Mouse (Mus musculus): Measurements from ENCODE around the gene Rgs12.
A peak's percentile ranks its signal among the peaks of the same experiment; 100 is the strongest.

The Rgs12 gene

GRCm38 (mm10) chr5:34948861-34949760 is at the start of gene Rgs12:
Gene Rgs12 (plus strand): TSS chr5:34949445.
- Histone ChIP-seq H3K27me3 (ENCODE audit: control insufficient read depth, insufficient read depth, low read length, poor library complexity, severe bottlenecking) (no peaks in the 10 kb centered on the region), H3K36me3 (ENCODE audit: control insufficient read depth, insufficient read depth, low read length, poor library complexity, severe bottlenecking) (no peaks in the 10 kb centered on the region)
- peak; percentile 87 for DNase-seq (ENCODE audit: low read depth, low spot score)

- no peak for DNase-seq (ENCODE audit: low read depth, low spot score)
- H3K36me3 ChIP-seq (ENCODE audit: control insufficient read depth, insufficient read depth, low read length, poor library complexity, severe bottlenecking) = peaks cover 8% of the 10 kb centered on the region
- no peaks in the 10 kb centered on the region for H3K27me3 ChIP-seq (ENCODE audit: control insufficient read depth, insufficient read depth, low read length, poor library complexity, severe bottlenecking)
These were observed 49.3 kb upstream of the Rgs12 start for GRCm38 (mm10) chr5:34899787-34900469.

DNA sequence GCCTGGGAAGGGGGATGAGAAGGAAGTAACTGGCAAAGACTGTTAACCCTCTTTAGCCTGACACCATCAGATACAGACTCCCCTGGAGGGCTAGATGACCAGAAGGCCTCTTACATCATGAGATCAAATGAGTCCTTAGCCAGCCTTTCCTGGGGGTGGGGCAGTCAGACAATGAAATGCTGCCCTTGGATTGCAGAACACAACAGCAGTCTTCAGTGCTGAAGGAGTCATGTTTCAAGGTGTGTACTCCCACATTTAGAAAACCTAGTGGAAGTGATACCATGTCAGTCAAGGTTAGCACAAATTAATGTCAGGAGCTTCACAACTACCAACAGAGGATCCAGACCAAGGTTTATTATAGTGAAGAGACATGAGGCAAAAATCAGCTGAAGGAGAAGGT is 46.9 kb upstream of the Rgs12 start:
- DNase-seq (ENCODE audit: low read depth, low spot score) = no peak

DNA sequence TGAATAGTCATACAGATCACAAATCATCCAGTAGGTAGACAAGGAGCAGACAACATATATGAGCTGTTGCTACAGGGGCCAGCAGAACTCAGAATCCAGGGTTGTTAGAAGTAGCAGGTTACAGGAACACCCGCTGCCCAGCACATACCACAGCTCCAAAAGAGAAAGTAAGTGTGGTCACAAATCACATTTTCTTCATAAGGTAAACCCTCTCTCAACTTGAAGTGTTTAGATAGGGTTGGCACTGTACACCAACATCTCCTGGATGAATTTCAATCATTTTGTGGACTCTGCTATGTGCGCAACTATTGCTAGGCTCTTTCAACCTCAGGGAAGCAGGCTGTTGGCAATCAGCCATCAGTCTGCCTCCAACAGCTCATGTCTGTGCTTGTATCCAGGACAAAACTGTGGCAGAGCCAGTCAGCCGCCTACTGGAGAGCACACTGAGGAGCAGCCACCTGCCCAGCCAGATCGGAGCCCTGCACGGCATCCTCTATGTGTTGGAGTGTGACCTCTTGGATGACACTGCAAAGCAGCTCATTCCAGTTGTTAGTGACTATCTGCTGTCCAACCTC is 46.3 kb upstream of the Rgs12 start:
- no peak for DNase-seq (ENCODE audit: low read depth, low spot score)
- no peaks in the 10 kb centered on the region for H3K27me3 ChIP-seq (ENCODE audit: control insufficient read depth, insufficient read depth, low read length, poor library complexity, severe bottlenecking)
- H3K36me3 ChIP-seq (ENCODE audit: control insufficient read depth, insufficient read depth, low read length, poor library complexity, severe bottlenecking) = peaks cover 10% of the 10 kb centered on the region

More for the DNA sequence above, 46.9 kb upstream of the Rgs12 start:
- peaks cover 11% of the 10 kb centered on the region for H3K36me3 ChIP-seq (ENCODE audit: control insufficient read depth, insufficient read depth, low read length, poor library complexity, severe bottlenecking)
- no peaks in the 10 kb centered on the region for H3K27me3 ChIP-seq (ENCODE audit: control insufficient read depth, insufficient read depth, low read length, poor library complexity, severe bottlenecking)

DNA sequence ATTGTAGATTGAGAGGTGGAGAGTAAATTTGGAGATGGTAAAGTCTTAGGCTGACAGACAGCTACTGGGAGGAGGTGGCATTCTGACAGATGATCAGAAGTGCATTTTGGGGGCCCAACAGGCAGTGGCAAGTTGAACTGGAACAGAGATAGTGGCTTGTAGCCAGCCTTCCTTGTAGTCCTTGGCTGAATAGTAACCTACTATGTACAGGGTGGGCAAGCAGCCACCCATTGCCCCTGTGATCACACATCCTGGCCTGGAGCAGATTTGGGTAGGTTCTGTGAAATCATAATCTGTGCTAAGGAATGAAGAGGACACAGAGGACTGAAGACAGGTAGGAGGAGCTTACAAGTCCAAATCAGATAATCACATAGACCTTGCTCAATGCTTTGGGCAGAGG is 44.8 kb upstream of the Rgs12 start:
- no peaks in the 10 kb centered on the region for H3K27me3 ChIP-seq (ENCODE audit: control insufficient read depth, insufficient read depth, low read length, poor library complexity, severe bottlenecking)
- DNase-seq (ENCODE audit: low read depth, low spot score) = no peak
- peaks cover 10% of the 10 kb centered on the region for H3K36me3 ChIP-seq (ENCODE audit: control insufficient read depth, insufficient read depth, low read length, poor library complexity, severe bottlenecking)

GRCm38 (mm10) chr5:34907230-34907629 is 42.0 kb upstream of the Rgs12 start:
- DNase-seq (ENCODE audit: low read depth, low spot score) = no peak
- H3K27me3 ChIP-seq (ENCODE audit: control insufficient read depth, insufficient read depth, low read length, poor library complexity, severe bottlenecking) = no peaks in the 10 kb centered on the region
- peaks cover 8% of the 10 kb centered on the region for H3K36me3 ChIP-seq (ENCODE audit: control insufficient read depth, insufficient read depth, low read length, poor library complexity, severe bottlenecking)

GRCm38 (mm10) chr5:34907910-34908725 is 41.1 kb upstream of the Rgs12 start, which contains the start of gene Msantd1:
Gene Msantd1 (plus strand): TSS chr5:34908012.
- Histone ChIP-seq H3K27me3 (ENCODE audit: control insufficient read depth, insufficient read depth, low read length, poor library complexity, severe bottlenecking) (no peaks in the 10 kb centered on the region), H3K36me3 (ENCODE audit: control insufficient read depth, insufficient read depth, low read length, poor library complexity, severe bottlenecking) (peaks cover 5% of the 10 kb centered on the region)
- no peak for DNase-seq (ENCODE audit: low read depth, low spot score)

- Histone ChIP-seq H3K36me3 (ENCODE audit: control insufficient read depth, insufficient read depth, low read length, poor library complexity, severe bottlenecking) (peaks cover 4% of the 10 kb centered on the region), H3K27me3 (ENCODE audit: control insufficient read depth, insufficient read depth, low read length, poor library complexity, severe bottlenecking) (no peaks in the 10 kb centered on the region)
- no peak for DNase-seq (ENCODE audit: low read depth, low spot score)
These were observed 40.3 kb upstream of the Rgs12 start for GRCm38 (mm10) chr5:34908726-34909633.

GRCm38 (mm10) chr5:34909634-34910503 is 39.4 kb upstream of the Rgs12 start:
- DNase-seq (ENCODE audit: low read depth, low spot score) = no peak
- Histone ChIP-seq H3K36me3 (ENCODE audit: control insufficient read depth, insufficient read depth, low read length, poor library complexity, severe bottlenecking) (peaks cover 4% of the 10 kb centered on the region), H3K27me3 (ENCODE audit: control insufficient read depth, insufficient read depth, low read length, poor library complexity, severe bottlenecking) (no peaks in the 10 kb centered on the region)

- Histone ChIP-seq H3K27me3 (ENCODE audit: control insufficient read depth, insufficient read depth, low read length, poor library complexity, severe bottlenecking) (no peaks in the 10 kb centered on the region), H3K36me3 (ENCODE audit: control insufficient read depth, insufficient read depth, low read length, poor library complexity, severe bottlenecking) (peaks cover 4% of the 10 kb centered on the region)
- no peak for DNase-seq (ENCODE audit: low read depth, low spot score)
These were observed 38.8 kb upstream of the Rgs12 start for GRCm38 (mm10) chr5:34910504-34910815.

DNA sequence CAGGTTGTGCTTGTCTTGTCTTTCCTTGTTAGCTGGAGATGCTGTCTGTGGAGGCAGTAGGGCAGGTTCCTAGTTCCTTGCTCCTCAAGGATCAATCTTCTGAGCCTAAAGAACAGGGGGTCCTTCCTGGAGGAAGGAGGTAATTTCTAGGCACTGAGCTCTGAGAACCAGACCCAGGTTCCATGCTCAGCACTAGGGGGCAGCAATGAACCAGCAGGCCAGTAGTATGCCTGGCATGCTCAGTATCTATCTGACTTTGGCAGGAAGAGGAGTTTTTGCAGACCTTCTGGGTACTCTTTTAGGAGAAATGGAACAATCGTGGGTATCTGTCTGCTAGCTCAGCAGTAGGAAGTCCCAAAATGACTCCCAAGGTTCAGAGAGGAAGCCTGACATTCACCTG is 33.4 kb upstream of the Rgs12 start:
- H3K36me3 ChIP-seq (ENCODE audit: control insufficient read depth, insufficient read depth, low read length, poor library complexity, severe bottlenecking) = no peaks in the 10 kb centered on the region
- no peaks in the 10 kb centered on the region for H3K27me3 ChIP-seq (ENCODE audit: control insufficient read depth, insufficient read depth, low read length, poor library complexity, severe bottlenecking)
- peak; percentile 67 for DNase-seq (ENCODE audit: low read depth, low spot score)

GRCm38 (mm10) chr5:34917234-34917655 is 32.0 kb upstream of the Rgs12 start:
- DNase-seq (ENCODE audit: low read depth, low spot score) = no peak
- H3K27me3 ChIP-seq (ENCODE audit: control insufficient read depth, insufficient read depth, low read length, poor library complexity, severe bottlenecking) = no peaks in the 10 kb centered on the region
- no peaks in the 10 kb centered on the region for H3K36me3 ChIP-seq (ENCODE audit: control insufficient read depth, insufficient read depth, low read length, poor library complexity, severe bottlenecking)

DNA sequence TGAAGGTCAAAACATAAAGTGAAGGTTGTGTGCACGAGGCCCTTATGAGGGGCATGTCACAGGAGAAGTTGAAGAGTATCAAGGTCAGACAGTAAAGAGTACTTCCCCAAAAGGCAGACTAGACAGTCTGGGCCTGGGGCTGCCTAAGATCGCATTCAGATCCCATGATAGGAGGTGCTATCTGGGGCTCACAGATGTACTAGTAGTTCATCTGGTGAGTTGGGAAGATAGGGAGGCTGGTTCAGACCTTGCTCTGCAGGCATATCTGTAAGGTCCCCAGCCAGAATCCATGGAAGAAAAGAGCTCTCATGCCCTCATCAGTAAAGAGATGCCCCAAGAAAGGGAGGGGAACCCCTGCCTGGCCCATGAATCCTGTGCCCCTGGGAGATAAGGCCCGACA is 30.5 kb upstream of the Rgs12 start:
- H3K27me3 ChIP-seq (ENCODE audit: control insufficient read depth, insufficient read depth, low read length, poor library complexity, severe bottlenecking) = no peaks in the 10 kb centered on the region
- no peaks in the 10 kb centered on the region for H3K36me3 ChIP-seq (ENCODE audit: control insufficient read depth, insufficient read depth, low read length, poor library complexity, severe bottlenecking)
- DNase-seq (ENCODE audit: low read depth, low spot score) = no peak
